ENCODE assay signal across 19 mouse cellular contexts in genomic region chr4:133121416-133121815, GRCm38 (mm10). TPM values are rescaled to one million over a fixed set of nuclear protein-coding genes. Genes with fewer than 3 reads are reported as not detected.
A peak's percentile ranks its signal among the peaks of the same experiment; 100 is the strongest.
DNase-seq lines count a peak whose midpoint lies in the region; ATAC-seq and TF ChIP-seq lines count a peak whose summit lies in the region.
"Had no signal": no experiment of that assay in that cellular context is flagged by ENCODE, and none has a peak within 500 bp of the region (broad histone marks: within the 10 kb centered on the region; RNA-seq: fewer than 3 reads in every experiment).

No protein-coding gene starts in this region.

- no peaks in the 10 kb centered on the region for H3K27me3 ChIP-seq in forebrain, embryonic 10.5 days (ENCODE audit: poor library complexity, severe bottlenecking)
- H3K27me3 ChIP-seq in forebrain, embryonic 12.5 days, result no peaks in the 10 kb centered on the region
- no peaks in the 10 kb centered on the region for H3K27me3 ChIP-seq in intestine, embryonic 16.5 days (replicated peaks; ENCODE audit: control insufficient read depth, insufficient read depth, low read length)
- H3K27me3 ChIP-seq in intestine, postnatal 0 days (replicated peaks; ENCODE audit: control insufficient read depth, insufficient read depth, low read length), result no peaks in the 10 kb centered on the region
- H3K27me3 ChIP-seq in limb, embryonic 12.5 days, result no peaks in the 10 kb centered on the region
- H3K27me3 ChIP-seq in neural tube, embryonic 15.5 days (replicated peaks), result no peaks in the 10 kb centered on the region
- H3K27me3 ChIP-seq: CH12.LX; Patski; stomach, embryonic 15.5 days had no signal

- 57% methylated on average over 1 of the region's 1 CpGs for WGBS in forebrain, embryonic 10.5 days
- 82% methylated on average over 1 of the region's 1 CpGs for WGBS in forebrain, embryonic 12.5 days
- WGBS in intestine, embryonic 16.5 days, result 64% methylated on average over 1 of the region's 1 CpGs
- 92% methylated on average over 1 of the region's 1 CpGs for WGBS in intestine, postnatal 0 days
- WGBS in limb, embryonic 12.5 days, result 82% methylated on average over 1 of the region's 1 CpGs
- 60% methylated on average over 1 of the region's 1 CpGs for WGBS in neural tube, embryonic 15.5 days

- H3K9me3 ChIP-seq in forebrain, embryonic 10.5 days, result 0 out of 2 replicates have a peak, but pooled peaks cover 4% of the 10 kb centered on the region
- no peaks in the 10 kb centered on the region for H3K9me3 ChIP-seq in forebrain, embryonic 12.5 days
- H3K9me3 ChIP-seq in intestine, embryonic 16.5 days (ENCODE audit: control insufficient read depth, low read length), result no peaks in the 10 kb centered on the region
- no peaks in the 10 kb centered on the region for H3K9me3 ChIP-seq in intestine, postnatal 0 days (ENCODE audit: control insufficient read depth)
- no peaks in the 10 kb centered on the region for H3K9me3 ChIP-seq in ES-E14 (ENCODE audit: control insufficient read depth, insufficient read depth, low read depth, low read length)
- peaks cover 6% of the 10 kb centered on the region; the same call in 1 of the 2 replicates for H3K9me3 ChIP-seq in limb, embryonic 12.5 days
- no peaks in the 10 kb centered on the region for H3K9me3 ChIP-seq in neural tube, embryonic 15.5 days (replicated peaks)
- H3K9me3 ChIP-seq: stomach, embryonic 15.5 days had no signal

- no peaks in the 10 kb centered on the region for H3K36me3 ChIP-seq in forebrain, embryonic 10.5 days (replicated peaks)
- H3K36me3 ChIP-seq in forebrain, embryonic 12.5 days (replicated peaks), result no peaks in the 10 kb centered on the region
- H3K36me3 ChIP-seq in intestine, embryonic 16.5 days (ENCODE audit: control insufficient read depth, insufficient read depth, low read length), result no peaks in the 10 kb centered on the region
- H3K36me3 ChIP-seq in intestine, postnatal 0 days (ENCODE audit: control insufficient read depth, insufficient read depth), result no peaks in the 10 kb centered on the region
- no peaks in the 10 kb centered on the region; the same call in 1 of the 2 replicates for H3K36me3 ChIP-seq in ES-E14 (ENCODE audit: control insufficient read depth, insufficient read depth, low read length, poor library complexity, severe bottlenecking)
- no peaks in the 10 kb centered on the region for H3K36me3 ChIP-seq in limb, embryonic 12.5 days
- H3K36me3 ChIP-seq in neural tube, embryonic 15.5 days, result no peaks in the 10 kb centered on the region
- H3K36me3 ChIP-seq: stomach, embryonic 15.5 days had no signal

- in situ Hi-C loops in ES-E14 (cut with MboI; ENCODE audit: low sequenced_read_pairs in 2 of 2, unreplicated experiment in 2 of 2), result no loop called here

- H3K4me1 ChIP-seq in forebrain, embryonic 10.5 days, result peaks cover 45% of the 10 kb centered on the region
- H3K4me1 ChIP-seq in forebrain, embryonic 12.5 days, result peaks cover 27% of the 10 kb centered on the region
- H3K4me1 ChIP-seq in intestine, embryonic 16.5 days (ENCODE audit: control insufficient read depth, insufficient read depth, low read length), result peaks cover 34% of the 10 kb centered on the region
- 0 out of 2 replicates have a peak, but pooled peaks cover 10% of the 10 kb centered on the region for H3K4me1 ChIP-seq in intestine, postnatal 0 days (replicated peaks; ENCODE audit: control insufficient read depth, insufficient read depth, low read length)
- peaks cover 4 to 24% of the 10 kb centered on the region in 2 experiments; a peak in 3 of 4 replicates for H3K4me1 ChIP-seq in ES-E14 (ENCODE audit: control insufficient read depth in 2 of 2, insufficient read depth in 2 of 2, low read length in 2 of 2, poor library complexity in 1 of 2)
- H3K4me1 ChIP-seq in limb, embryonic 12.5 days (replicated peaks), result peaks cover 27% of the 10 kb centered on the region
- peaks cover 20% of the 10 kb centered on the region for H3K4me1 ChIP-seq in neural tube, embryonic 15.5 days

- DNase-seq in forebrain, embryonic 10.5 days (ENCODE audit: extremely low spot score, low spot score), result no peak
- no peak for DNase-seq in ES-E14 (ENCODE audit: low read depth, low spot score)
- DNase-seq in spleen, postnatal 36 days (ENCODE audit: low spot score in 2 of 2), result no peak
- DNase-seq: adrenal gland, postnatal 36 days; cerebellum, postnatal 25 days; kidney, postnatal 14 days; lung, adult 18-20 months had no signal

- peak overlapping the region; percentile 78 for H3K27ac ChIP-seq in forebrain, embryonic 10.5 days
- H3K27ac ChIP-seq in forebrain, embryonic 12.5 days, result no peak overlapping the region
- peak overlapping the region; percentile 48; the same call in 1 of the 2 replicates for H3K27ac ChIP-seq in intestine, embryonic 16.5 days (ENCODE audit: low read length)
- H3K27ac ChIP-seq in intestine, postnatal 0 days (ENCODE audit: low read depth, low read length), result no peak overlapping the region
- H3K27ac ChIP-seq in ES-E14 (ENCODE audit: insufficient read depth, low read depth, low read length, poor library complexity, severe bottlenecking), result peak overlapping the region; percentile 100
- H3K27ac ChIP-seq in limb, embryonic 12.5 days, result 0 out of 2 replicates have a peak overlapping the region, but pooled peaks have one; percentile 60
- no peak overlapping the region for H3K27ac ChIP-seq in neural tube, embryonic 15.5 days (replicated peaks)

- no peak overlapping the region for H3K4me2 ChIP-seq in forebrain, embryonic 12.5 days
- no peak overlapping the region for H3K4me2 ChIP-seq in intestine, embryonic 16.5 days (ENCODE audit: low read depth, low read length)
- no peak overlapping the region for H3K4me2 ChIP-seq in intestine, postnatal 0 days (replicated peaks; ENCODE audit: low read depth)
- 0 out of 2 replicates have a peak overlapping the region, but pooled peaks have one; percentile 33 for H3K4me2 ChIP-seq in limb, embryonic 12.5 days
- no peak overlapping the region for H3K4me2 ChIP-seq in neural tube, embryonic 15.5 days

- TF ChIP-seq CTCF in intestine, postnatal 0 days (IDR thresholded peaks at IDR 0.05; ENCODE audit: low read depth), result no peak

- no peak overlapping the region for H3K4me3 ChIP-seq in forebrain, embryonic 10.5 days
- no peak overlapping the region for H3K4me3 ChIP-seq in forebrain, embryonic 12.5 days (replicated peaks)
- no peak overlapping the region for H3K4me3 ChIP-seq in intestine, embryonic 16.5 days (ENCODE audit: low read length)
- no peak overlapping the region for H3K4me3 ChIP-seq in intestine, postnatal 0 days (ENCODE audit: low read depth, low read length)
- H3K4me3 ChIP-seq in ES-E14 (ENCODE audit: insufficient read depth in 1 of 2, low read depth in 1 of 2, low read length in 2 of 2, poor library complexity in 1 of 2, severe bottlenecking in 1 of 2), result no peak overlapping the region
- H3K4me3 ChIP-seq in limb, embryonic 12.5 days (replicated peaks), result no peak overlapping the region
- no peak overlapping the region for H3K4me3 ChIP-seq in neural tube, embryonic 15.5 days (replicated peaks)
- H3K4me3 ChIP-seq: erythroblast, embryonic 14.5 days; myocyte; stomach, embryonic 15.5 days had no signal

- no peak for ATAC-seq in forebrain, embryonic 12.5 days (ENCODE audit: low FRiP score)
- no peak for ATAC-seq in intestine, embryonic 16.5 days
- no peak for ATAC-seq in intestine, postnatal 0 days
- ATAC-seq in limb, embryonic 12.5 days (ENCODE audit: insufficient number of reproducible peaks, insufficient read depth, low FRiP score, low TSS enrichment, low read depth), result no peak
- ATAC-seq in neural tube, embryonic 15.5 days (ENCODE audit: low FRiP score), result no peak
- ATAC-seq: inflammation-experienced regulatory T-cells, adult 6 months; Patski had no signal

- no peak overlapping the region for H3K9ac ChIP-seq in forebrain, embryonic 12.5 days
- no peak overlapping the region for H3K9ac ChIP-seq in intestine, embryonic 16.5 days (ENCODE audit: low read depth, low read length)
- no peak overlapping the region for H3K9ac ChIP-seq in intestine, postnatal 0 days (ENCODE audit: low read depth, low read length)
- peak overlapping the region; percentile 27; the same call in 1 of the 2 replicates for H3K9ac ChIP-seq in ES-E14 (ENCODE audit: insufficient read depth, low read depth, low read length, poor library complexity, severe bottlenecking)
- H3K9ac ChIP-seq in limb, embryonic 12.5 days (replicated peaks), result no peak overlapping the region; the same call in 1 of the 2 replicates
- no peak overlapping the region for H3K9ac ChIP-seq in neural tube, embryonic 15.5 days (replicated peaks)
- H3K9ac ChIP-seq: forebrain, postnatal 0 days; stomach, embryonic 15.5 days had no signal

TF ChIP-seq in ES-E14, 5 proteins besides CTCF, POLR2A, EP300 and RAD21:
- TF ChIP-seq ZC3H11A (IDR thresholded peaks at IDR 0.05; ENCODE audit: borderline replicate concordance, low read depth, low read length) (no peak), ZNF384 (IDR thresholded peaks at IDR 0.05; ENCODE audit: low read depth, low read length) (no peak), HCFC1 (IDR thresholded peaks at IDR 0.05; ENCODE audit: borderline replicate concordance, insufficient read depth, low read length) (no peak), MAFK (IDR thresholded peaks at IDR 0.05; ENCODE audit: insufficient read depth, low read depth, low read length) (no peak), CHD2 (IDR thresholded peaks at IDR 0.05; ENCODE audit: low read depth, low read length) (no peak)
TF ChIP-seq in ES-E14: peak in this region for 0.

RNA-seq across cellular contexts. Expression of gene Wasf2, which starts 8.9 kb away (rescaled TPM):
- 47.4 and 49.1 TPM in 2 replicates for polyA plus RNA-seq in forebrain, embryonic 10.5 days (2016; fragmentation: Nextera tagmentation; extraction: Ambion mirVana)
- 36.4 and 42.5 TPM in 2 replicates for polyA plus RNA-seq in forebrain, embryonic 12.5 days (2016; fragmentation: Nextera tagmentation; extraction: Ambion mirVana)
- polyA plus RNA-seq in intestine, embryonic 16.5 days (2015; fragmentation: Nextera tagmentation; extraction: Ambion mirVana), result 76.9 and 81.9 TPM in 2 replicates
- polyA plus RNA-seq in intestine, postnatal 0 days (2015; fragmentation: Nextera tagmentation; extraction: Ambion mirVana), result 64.6 and 68.4 TPM in 2 replicates
- total RNA-seq in ES-E14 (2012; rRNA removed), result 31.8 and 32.3 TPM in 2 replicates
- 73.8 and 81.6 TPM in 2 replicates for polyA plus RNA-seq in limb, embryonic 12.5 days (2016; fragmentation: Nextera tagmentation; extraction: Ambion mirVana)
- 22.2 and 45.6 TPM in 2 replicates for polyA plus RNA-seq in neural tube, embryonic 15.5 days (2015; fragmentation: Nextera tagmentation; extraction: Ambion mirVana)

Comparison
In these comparisons a context has a peak if more than half of its experiments do, and no peak if none do; other contexts are left out.
1. H3K27ac ChIP-seq: peak in forebrain, embryonic 10.5 days (single experiment), intestine, embryonic 16.5 days (single experiment), ES-E14 (single experiment) and limb, embryonic 12.5 days (single experiment); none in forebrain, embryonic 12.5 days (single experiment), intestine, postnatal 0 days (single experiment) and neural tube, embryonic 15.5 days (single experiment).